Mouse (Mus musculus) heart, embryonic 14.5 days (tissue): ENCODE measurements around the gene Mtrf1l. TPM values are rescaled to one million over a fixed set of nuclear protein-coding genes. Genes with fewer than 3 reads are reported as not detected.

ENCODE experiments used
- polyA plus RNA-seq: library from polyadenylated mRNA; unstranded; fragments of >200 nt; fragmentation: Nextera tagmentation; extraction: Ambion mirVana; gene quantifications from 2 replicates; pipeline ENCODE4 v1.2.1, GENCODE M21; 2014

Mtrf1l gene
- polyA plus RNA-seq, 1 experiment from 2014 or later, result 15.9 TPM

Other genes with a start within 250 kb of the Mtrf1l start
- 7.1 and 7.7 TPM in 2 replicates for gene Myct1, start 230.1 kb downstream of the Mtrf1l start, polyA plus RNA-seq
- gene Vip, start 184.7 kb downstream of the Mtrf1l start, polyA plus RNA-seq, result not detected in 2 replicates
- gene Fbxo5, start 18.3 kb downstream of the Mtrf1l start, polyA plus RNA-seq, result 35.1 and 43.0 TPM in 2 replicates
- gene Rgs17, start 98.5 kb upstream of the Mtrf1l start, polyA plus RNA-seq, result 0.92 and 1.0 TPM in 2 replicates